Mouse (Mus musculus) thymus, postnatal 0 days (tissue): Measurements from ENCODE around the gene 2010106E10Rik. TPM values are rescaled to one million over a fixed set of nuclear protein-coding genes. Genes with fewer than 3 reads are reported as not detected.

Source experiments
- DNase-seq: peaks from one replicate; pipeline ENCODE4 v3.0.0-alpha.2; 2015; ENCODE audit warnings: low spot score
- polyA plus RNA-seq: library from polyadenylated mRNA; unstranded; fragments of >200 nt; fragmentation: Nextera tagmentation; extraction: Ambion mirVana; gene quantifications from 2 replicates; pipeline ENCODE4 v1.2.1, GENCODE M21; 2015

Gene 2010106E10Rik
- not detected in 2 replicates for polyA plus RNA-seq

DNA sequence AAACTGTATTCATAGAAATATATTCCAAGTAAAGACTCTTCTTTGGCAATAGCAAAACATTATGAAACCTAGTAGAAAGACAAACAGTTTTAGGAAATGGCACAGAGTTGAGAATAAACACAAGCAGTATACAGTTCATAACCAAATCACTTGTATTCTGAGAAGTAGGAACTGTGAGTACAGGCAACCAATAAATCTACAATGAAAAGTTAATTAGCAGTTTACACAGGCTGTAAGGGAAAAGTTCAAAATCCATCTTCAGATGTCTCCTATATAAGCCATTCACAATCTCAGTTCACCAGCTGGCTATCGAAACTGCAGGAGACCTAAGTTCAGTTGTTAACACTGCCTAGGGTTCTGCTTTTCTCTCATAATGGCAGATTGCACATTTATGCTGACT lies at the start of gene 2010106E10Rik:
2010106E10Rik (plus strand) TSS at position 301 of the 400 bp plus-strand sequence.
- no peak for DNase-seq

DNA sequence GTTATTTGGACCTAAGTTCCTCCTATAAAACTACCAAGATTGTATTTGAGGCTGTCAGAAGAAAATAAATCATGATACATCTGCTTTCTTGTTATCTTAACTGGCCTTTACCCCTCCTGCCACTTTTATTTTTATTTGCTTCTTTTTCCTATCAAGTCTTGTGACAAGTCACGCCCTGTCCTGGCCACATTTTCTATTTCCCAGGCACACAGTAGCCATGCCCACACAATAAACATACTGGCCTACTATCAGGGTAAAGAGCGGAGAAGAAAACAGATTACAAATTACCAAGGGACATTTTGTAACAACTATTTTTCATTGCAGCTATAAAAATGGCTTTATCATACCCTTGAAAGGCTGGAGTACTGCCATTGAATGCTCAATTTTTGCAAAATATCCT lies 10.6 kb downstream of the 2010106E10Rik start:
- no peak for DNase-seq

DNA sequence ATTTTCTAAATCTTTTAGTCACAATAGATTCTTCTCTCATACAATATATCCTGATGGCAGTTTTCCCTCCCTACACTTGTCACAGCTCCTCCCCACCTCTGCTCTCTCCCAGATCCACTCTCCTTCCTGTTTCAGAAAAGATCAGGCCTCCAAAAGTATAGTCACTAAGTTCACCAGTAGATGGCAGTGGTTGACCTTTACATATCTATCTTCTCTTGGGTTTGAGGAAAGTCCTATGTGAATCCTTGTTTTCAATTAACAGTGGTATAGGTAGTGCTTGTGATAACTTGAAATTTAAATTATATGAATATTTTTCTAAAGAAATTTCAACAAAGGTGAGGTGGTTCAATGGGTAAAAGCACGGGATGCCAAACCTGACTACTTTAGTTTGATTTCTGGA lies 29.7 kb downstream of the 2010106E10Rik start:
- DNase-seq: peak; percentile 18

DNA sequence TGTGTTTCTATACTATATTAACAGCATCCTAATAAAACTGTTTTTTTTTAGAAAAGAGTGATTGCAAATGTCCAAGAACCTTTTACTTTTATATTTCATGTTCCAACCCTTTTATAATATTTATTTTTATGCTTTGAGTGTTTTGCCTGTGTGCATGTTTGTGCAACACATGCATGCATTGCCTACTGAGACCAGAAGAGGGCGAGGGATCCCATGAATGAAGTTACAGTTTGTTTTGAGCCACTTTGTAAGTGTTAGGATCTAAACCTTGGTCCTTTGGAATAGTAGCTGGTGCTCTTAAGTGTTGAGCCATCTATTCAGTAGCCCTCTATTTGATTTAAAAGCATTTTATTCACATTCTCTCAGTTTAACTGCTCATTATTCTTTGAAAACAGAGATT lies 48.0 kb downstream of the 2010106E10Rik start:
- no peak for DNase-seq

DNA sequence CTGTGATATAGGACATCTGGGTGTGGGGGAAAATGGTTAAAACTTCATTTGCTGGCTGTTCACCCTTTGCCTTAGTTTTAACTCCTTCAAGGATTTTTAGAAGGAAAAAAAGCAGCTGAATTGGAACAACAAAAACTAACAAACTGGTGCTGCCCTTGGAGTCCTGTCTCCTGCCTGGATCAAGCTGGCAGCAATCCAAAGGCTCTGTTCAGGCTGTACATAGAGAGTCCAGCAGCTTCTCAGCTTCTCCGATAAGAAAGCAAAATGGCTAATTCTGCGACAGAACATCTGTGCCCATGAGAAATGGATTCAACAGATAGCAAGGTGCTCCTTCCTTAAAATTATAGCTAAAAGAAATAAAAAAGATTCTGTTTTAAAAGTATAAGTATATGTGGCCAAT lies 72.6 kb downstream of the 2010106E10Rik start:
- no peak for DNase-seq

DNA sequence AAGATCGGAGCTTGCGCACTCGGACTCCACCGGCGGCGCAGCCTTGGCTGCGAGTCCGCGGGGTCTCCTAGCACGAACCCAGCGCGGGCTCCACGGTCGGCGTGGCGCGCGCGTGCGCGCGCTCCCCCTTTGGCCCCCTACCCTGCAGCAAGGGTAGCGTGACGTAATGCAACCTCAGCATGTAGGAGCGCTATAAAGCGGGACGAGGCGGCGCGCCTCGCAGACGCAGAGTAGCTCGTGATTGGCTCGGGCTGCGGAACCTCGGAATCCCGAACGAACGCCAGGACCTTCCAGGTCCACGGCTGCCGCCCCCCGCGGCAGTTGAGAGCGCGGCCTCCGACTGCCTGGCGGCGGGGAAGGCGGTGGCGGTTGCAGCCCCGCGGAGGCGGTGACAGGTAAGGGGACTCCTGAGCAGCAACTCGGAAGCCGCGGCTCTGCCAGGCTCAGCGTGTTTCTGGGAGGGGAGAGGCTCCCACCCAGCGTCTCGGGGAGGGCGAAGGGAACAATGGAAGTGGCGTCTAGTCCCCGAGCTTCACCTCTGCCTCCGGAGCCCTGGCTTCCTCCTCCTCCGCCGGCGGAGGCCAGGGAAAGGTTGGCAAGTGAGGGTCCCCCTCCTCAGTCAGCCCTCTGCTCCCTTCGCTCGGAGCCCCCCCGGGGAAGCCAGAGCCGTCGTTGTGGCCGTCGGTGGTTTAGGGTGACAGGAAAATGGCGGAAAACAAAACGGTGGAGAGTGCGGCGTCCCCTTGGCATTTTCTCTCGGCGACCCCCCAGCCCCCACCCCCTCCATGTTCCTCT lies 105.6 kb downstream of the 2010106E10Rik start, which contains the start of gene Zfp711:
Zfp711 (plus strand) TSS at position 16 of the 795 bp plus-strand sequence.
- peak; percentile 76 for DNase-seq

DNA sequence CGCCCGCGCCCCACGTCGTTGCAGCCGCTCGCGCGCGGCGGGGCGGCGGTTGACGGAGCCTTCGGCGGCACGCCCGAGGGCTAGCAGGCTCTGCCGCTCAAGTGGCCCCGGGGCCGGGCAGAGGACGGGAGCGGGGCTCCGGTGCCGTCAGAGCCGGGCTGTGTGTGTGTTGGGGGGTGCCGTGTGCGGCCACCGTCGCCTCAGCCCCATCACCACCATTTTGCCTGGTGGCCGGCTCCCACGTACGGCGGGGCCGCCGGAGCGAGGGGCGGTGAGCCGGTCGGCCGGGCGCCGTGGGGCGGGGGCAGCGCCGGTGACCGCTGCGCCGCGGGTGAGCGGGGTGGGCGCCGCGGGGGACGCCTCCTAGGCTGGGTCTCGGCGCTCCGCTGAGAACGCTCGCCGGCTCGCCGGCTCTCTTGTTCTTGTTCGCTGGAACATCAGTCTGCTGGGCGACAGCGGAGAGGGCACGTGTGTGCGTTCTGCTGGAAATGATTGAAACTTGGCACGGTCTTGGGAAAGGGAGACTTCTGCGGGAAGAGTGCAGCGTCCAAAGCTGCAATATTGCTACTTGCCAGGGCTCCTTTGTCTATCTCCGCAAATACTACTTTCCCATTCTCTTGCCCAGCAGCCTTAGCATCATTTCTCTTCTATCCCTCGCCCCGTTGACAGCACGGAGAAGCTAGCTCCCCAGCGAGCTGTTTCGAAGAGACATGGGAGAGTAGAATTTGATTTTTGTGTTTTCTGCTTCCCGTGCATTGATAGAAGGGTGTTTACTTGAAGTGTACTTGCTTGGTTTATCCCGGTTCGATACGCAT lies 106.4 kb downstream of the 2010106E10Rik start:
- peak; percentile 12 for DNase-seq

Other genes starting within 250 kb of the 2010106E10Rik start
- 48.1 and 53.1 TPM in 2 replicates for gene Apool, start 183.9 kb upstream of the 2010106E10Rik start, polyA plus RNA-seq
- gene Satl1, start 88.5 kb upstream of the 2010106E10Rik start, polyA plus RNA-seq: not detected in 2 replicates
- gene Zfp711, start 105.3 kb downstream of the 2010106E10Rik start, polyA plus RNA-seq: 3.0 and 3.3 TPM in 2 replicates
- 0.37 and 0.55 TPM in 2 replicates for gene Pof1b, start 203.4 kb downstream of the 2010106E10Rik start, polyA plus RNA-seq